Mouse (Mus musculus) myocyte (in vitro differentiated cells): Measurements from ENCODE around the gene Sec16a. TPM values are rescaled to one million over a fixed set of nuclear protein-coding genes. Genes with fewer than 3 reads are reported as not detected.

Source experiments
- H3K27me3 ChIP-seq: one replicate; pipeline ENCODE4 v1.6.1; 2011; ENCODE audit not compliant: control insufficient read depth, insufficient read depth, insufficient read length
- H3K36me3 ChIP-seq: one replicate; pipeline ENCODE4 v1.6.1; 2011; ENCODE audit not compliant: control insufficient read depth, insufficient read depth
- H3K4me2 ChIP-seq: one replicate; pipeline ENCODE4 v1.6.1; 2011; ENCODE audit warnings: low read depth, control low read depth
- H3K4me3 ChIP-seq: one replicate; pipeline ENCODE4 v1.5.1; 2011; ENCODE audit warnings: mild to moderate bottlenecking, control low read depth, moderate library complexity
- H3K79me2 ChIP-seq: one replicate; pipeline ENCODE4 v1.6.1; 2011; ENCODE audit not compliant: control insufficient read depth, insufficient read depth
- H3ac ChIP-seq: one replicate; pipeline ENCODE4 v1.6.1; 2011; ENCODE audit not compliant: control insufficient read depth, insufficient read length
- CEBPB ChIP-seq: IDR thresholded peaks from 2 replicates; pipeline ENCODE4 v1.6.1; 2011; ENCODE audit warnings: mild to moderate bottlenecking, moderate library complexity; ENCODE audit not compliant: poor library complexity, insufficient read depth, severe bottlenecking
- E2F4 ChIP-seq: IDR thresholded peaks from one replicate; pipeline ENCODE4 v1.6.1; 2011; ENCODE audit warnings: mild to moderate bottlenecking, control low read depth, moderate library complexity; ENCODE audit not compliant: insufficient read depth
- MAX ChIP-seq: IDR thresholded peaks from one replicate; pipeline ENCODE4 v1.6.1; 2011; ENCODE audit warnings: low read depth, mild to moderate bottlenecking, control low read depth
- MYOD1 ChIP-seq, 3 experiments: IDR thresholded peaks; one replicate each; pipeline ENCODE4 v1.6.1; 2011; ENCODE audit warnings: control low read depth in 2 of 3, low read depth in 2 of 3, mild to moderate bottlenecking in 2 of 3, moderate library complexity in 1 of 3; ENCODE audit not compliant: insufficient read length in 2 of 3, control insufficient read depth in 1 of 3
- MYOG ChIP-seq, 3 experiments: IDR thresholded peaks; one replicate each; pipeline ENCODE4 v1.6.1; 2011; ENCODE audit warnings: control low read depth in 2 of 3, low read depth in 2 of 3, mild to moderate bottlenecking in 2 of 3; ENCODE audit not compliant: insufficient read length in 2 of 3, control insufficient read depth in 1 of 3, insufficient read depth in 1 of 3
- POLR2A ChIP-seq: IDR thresholded peaks from one replicate; pipeline ENCODE4 v1.6.1; 2011; ENCODE audit warnings: low read depth, mild to moderate bottlenecking, control low read depth, moderate library complexity; ENCODE audit not compliant: insufficient read length
- POLR2AphosphoS2 ChIP-seq: IDR thresholded peaks from one replicate; pipeline ENCODE4 v1.6.1; 2011; ENCODE audit warnings: low read depth, control low read depth; ENCODE audit not compliant: insufficient read length
- REST ChIP-seq: IDR thresholded peaks from one replicate; pipeline ENCODE4 v1.6.1; 2011; ENCODE audit warnings: mild to moderate bottlenecking, control low read depth, moderate library complexity; ENCODE audit not compliant: insufficient read depth, insufficient read length
- SRF ChIP-seq: IDR thresholded peaks from one replicate; pipeline ENCODE4 v1.6.1; 2011; ENCODE audit warnings: low read depth; ENCODE audit not compliant: control insufficient read depth, insufficient read length
- TCF12 ChIP-seq: IDR thresholded peaks from one replicate; pipeline ENCODE4 v1.6.1; 2011; ENCODE audit warnings: mild to moderate bottlenecking, control low read depth; ENCODE audit not compliant: poor library complexity, insufficient read depth, severe bottlenecking
- TCF3 ChIP-seq: IDR thresholded peaks from one replicate; pipeline ENCODE4 v1.6.1; 2011; ENCODE audit warnings: low read depth, control low read depth; ENCODE audit not compliant: insufficient read length
- USF1 ChIP-seq: IDR thresholded peaks from one replicate; pipeline ENCODE4 v1.6.1; 2011; ENCODE audit warnings: low read depth, mild to moderate bottlenecking, control low read depth, moderate library complexity
- polyA plus RNA-seq: library from polyadenylated mRNA; unstranded; fragments of >200 nt; fragmentation: generic; extraction: Trizol; gene quantifications from one replicate; pipeline ENCODE4 v1.2.1, GENCODE M21; 2012; ENCODE audit warnings: missing spikeins

Gene Sec16a
- polyA plus RNA-seq, 1 experiment = 31.4 TPM

DNA sequence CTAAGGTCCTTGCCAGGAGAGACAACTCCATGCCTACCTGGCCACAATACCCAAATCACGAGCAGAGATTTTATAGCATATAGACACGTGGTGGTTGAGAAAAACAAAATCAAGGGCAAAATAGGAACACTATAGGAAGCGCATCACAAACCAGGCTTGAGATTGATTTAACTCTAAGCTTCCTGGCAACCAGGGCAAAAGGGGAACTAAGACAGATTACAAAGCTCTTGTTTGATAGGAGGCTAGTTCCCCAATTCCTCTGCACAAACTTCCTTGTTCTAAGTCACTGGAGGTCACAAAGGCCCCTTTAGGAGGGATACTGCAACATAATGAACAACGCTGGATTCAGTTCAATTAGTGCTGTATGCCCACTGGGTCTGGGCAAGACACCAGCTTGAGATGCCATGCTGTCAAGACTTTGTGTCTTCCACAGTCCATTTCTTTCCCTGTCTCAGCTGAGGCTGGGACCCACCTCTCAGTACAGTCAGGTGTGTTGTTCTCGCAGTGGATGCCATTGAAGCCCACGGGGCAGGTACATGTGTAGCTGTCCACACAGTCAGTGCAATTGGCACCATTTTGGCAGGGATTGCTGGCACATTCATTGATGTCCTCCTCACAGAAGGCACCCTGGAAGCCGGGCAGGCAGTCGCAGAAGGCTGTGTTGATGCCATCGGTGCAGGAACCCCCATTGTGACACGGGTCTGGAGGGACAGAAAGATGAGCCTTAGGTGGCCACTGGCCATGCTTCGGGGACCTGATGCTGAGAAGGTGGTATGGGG, 27.5 kb upstream of the Sec16a start:
- H3K4me3 ChIP-seq = no peak overlapping the region
- H3K27me3 ChIP-seq = no peaks in the 10 kb centered on the region
- H3K79me2 ChIP-seq = no peaks in the 10 kb centered on the region
- H3ac ChIP-seq = no peak overlapping the region
- TF ChIP-seq MYOG (IDR thresholded peaks at IDR 0.05; ENCODE audit: control insufficient read depth in 1 of 3, insufficient read depth in 1 of 3, insufficient read length in 2 of 3, low read depth in 2 of 3) (no peak), CEBPB (no peak), SRF (no peak)
- peaks cover 41% of the 10 kb centered on the region for H3K36me3 ChIP-seq
- no peak overlapping the region for H3K4me2 ChIP-seq

DNA sequence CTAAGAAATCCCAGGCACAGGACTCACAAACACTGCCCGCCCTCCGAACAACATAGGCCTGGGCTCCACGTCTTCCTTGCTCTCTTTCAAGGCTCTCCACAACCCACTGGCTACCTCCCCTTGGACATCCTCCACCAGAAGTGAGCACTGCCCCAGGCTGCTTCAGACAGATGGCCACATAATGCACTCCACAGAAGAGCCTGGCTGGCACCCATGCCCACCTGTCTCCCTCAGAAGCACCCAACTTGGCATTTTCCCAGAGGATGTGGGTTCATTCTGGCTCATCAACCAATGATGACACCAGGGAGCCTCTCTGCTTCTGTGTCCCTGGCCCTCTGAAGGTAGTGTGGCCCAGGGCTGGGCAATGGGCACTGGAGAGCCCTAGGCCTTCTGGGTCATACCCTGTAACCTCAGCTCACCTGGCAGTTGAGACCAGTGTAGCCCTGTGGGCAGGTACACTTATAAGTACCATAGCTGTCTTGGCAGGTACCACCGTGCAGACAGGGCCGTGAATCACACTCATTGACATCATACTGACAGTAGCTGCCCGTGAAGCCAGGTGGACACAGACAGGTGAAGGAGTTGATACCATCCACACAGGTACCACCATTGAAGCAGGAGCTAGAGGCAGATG, 26.8 kb upstream of the Sec16a start:
- Histone ChIP-seq H3K79me2 (no peaks in the 10 kb centered on the region), H3K4me2 (no peak overlapping the region), H3ac (no peak overlapping the region), H3K27me3 (no peaks in the 10 kb centered on the region), H3K36me3 (peaks cover 39% of the 10 kb centered on the region), H3K4me3 (no peak overlapping the region)
- TF ChIP-seq MYOG (IDR thresholded peaks at IDR 0.05; ENCODE audit: control insufficient read depth in 1 of 3, insufficient read depth in 1 of 3, insufficient read length in 2 of 3, low read depth in 2 of 3) = no peak
- TF ChIP-seq CEBPB = no peak
- TF ChIP-seq E2F4 = no peak
- no peak for TF ChIP-seq USF1
- TF ChIP-seq MYOD1 (IDR thresholded peaks at IDR 0.05; ENCODE audit: control insufficient read depth in 1 of 3, insufficient read length in 2 of 3, low read depth in 2 of 3) = no peak
- TF ChIP-seq POLR2AphosphoS2 = no peak
- TF ChIP-seq TCF12 = no peak
- no peak for TF ChIP-seq MAX
- TF ChIP-seq SRF = no peak
- TF ChIP-seq REST = no peak
- no peak for TF ChIP-seq TCF3
- no peak for TF ChIP-seq POLR2A

GRCm38 (mm10) chr2:26470967-26471366, 26.0 kb upstream of the Sec16a start:
- no peak overlapping the region for H3K4me3 ChIP-seq
- H3ac ChIP-seq = no peak overlapping the region
- H3K36me3 ChIP-seq = peaks cover 34% of the 10 kb centered on the region

DNA sequence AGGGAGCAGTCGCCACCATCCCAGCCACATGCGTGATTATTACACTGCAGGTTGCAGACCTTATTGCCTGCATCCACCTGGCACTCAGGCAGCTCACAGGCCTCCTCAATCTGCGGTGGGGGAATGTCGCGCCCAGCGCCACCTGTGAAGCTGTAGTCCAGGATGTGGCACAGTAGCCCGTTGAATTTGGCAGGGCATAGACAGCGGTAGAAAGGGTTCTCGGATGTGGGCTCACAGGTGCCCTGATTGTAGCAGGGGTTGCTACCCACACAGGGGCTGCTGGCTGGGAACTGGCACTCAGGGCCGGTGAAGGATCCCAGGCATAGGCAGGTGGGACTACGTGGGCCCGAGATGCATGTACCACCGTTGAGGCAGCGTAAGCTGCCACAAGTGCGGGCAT, 23.4 kb upstream of the Sec16a start:
- no peak overlapping the region for H3ac ChIP-seq
- no peaks in the 10 kb centered on the region for H3K27me3 ChIP-seq
- H3K4me2 ChIP-seq = no peak overlapping the region
- H3K36me3 ChIP-seq = peaks cover 39% of the 10 kb centered on the region
- TF ChIP-seq SRF (no peak), POLR2AphosphoS2 (peak; percentile 9)
- H3K4me3 ChIP-seq = no peak overlapping the region
- no peaks in the 10 kb centered on the region for H3K79me2 ChIP-seq

More at GRCm38 (mm10) chr2:26470967-26471366, 26.0 kb upstream of the Sec16a start:
- TF ChIP-seq POLR2AphosphoS2 = peak; percentile 13
- TF ChIP-seq TCF3 = no peak
- Histone ChIP-seq H3K4me2 (no peak overlapping the region), H3K27me3 (no peaks in the 10 kb centered on the region), H3K79me2 (no peaks in the 10 kb centered on the region)

DNA sequence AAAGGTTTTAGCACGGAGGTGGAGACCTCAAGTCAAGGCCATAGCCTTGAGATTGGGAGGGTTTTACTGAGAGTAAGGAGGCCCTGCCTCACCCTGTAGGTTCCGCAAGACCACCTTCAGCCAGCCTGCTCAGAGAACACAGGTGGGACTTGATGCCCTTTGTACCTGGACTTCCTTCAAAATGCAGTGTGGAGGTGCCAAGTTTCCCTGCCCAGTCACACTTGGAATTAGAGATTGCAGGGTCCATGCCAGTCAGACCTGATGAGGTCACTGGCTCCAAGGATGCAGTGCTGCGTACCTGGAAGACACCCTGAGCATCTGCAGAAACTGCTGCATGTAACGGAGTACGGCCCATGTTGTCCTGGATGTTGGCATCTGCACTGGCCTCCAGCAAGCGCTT, 18.4 kb upstream of the Sec16a start:
- Histone ChIP-seq H3K36me3 (peaks cover 41% of the 10 kb centered on the region), H3ac (no peak overlapping the region), H3K79me2 (no peaks in the 10 kb centered on the region), H3K4me3 (no peak overlapping the region), H3K27me3 (no peaks in the 10 kb centered on the region), H3K4me2 (no peak overlapping the region)
- TF ChIP-seq MYOG (IDR thresholded peaks at IDR 0.05; ENCODE audit: control insufficient read depth in 1 of 3, insufficient read depth in 1 of 3, insufficient read length in 2 of 3, low read depth in 2 of 3) (no peak), REST (no peak), POLR2A (no peak), POLR2AphosphoS2 (no peak), USF1 (no peak), SRF (no peak), TCF12 (no peak), CEBPB (no peak)
